Mouse (Mus musculus): Measurements from ENCODE around the gene Rrp9. TPM values are rescaled to one million over a fixed set of nuclear protein-coding genes. Genes with fewer than 3 reads are reported as not detected.
"Not testable (repeated sequence)": the region's sequence is repeated elsewhere in the genome, so short reads cannot be mapped to it uniquely, and the experiment has no call there.

The Rrp9 gene
- total RNA-seq, 2 experiments from 2014 or later = 18.9 to 50.1 TPM

- no peak for ATAC-seq (replicated peaks; ENCODE audit: poor library complexity)
These were observed 2.5 kb upstream of the Rrp9 start for GRCm38 (mm10) chr9:106473081-106473752.

GRCm38 (mm10) chr9:106473753-106474105, 2.0 kb upstream of the Rrp9 start:
- ATAC-seq (replicated peaks; ENCODE audit: poor library complexity) = no peak

- ATAC-seq (replicated peaks; ENCODE audit: poor library complexity) = peak; percentile 56
These were observed 1.3 kb upstream of the Rrp9 start for GRCm38 (mm10) chr9:106474456-106474855.

- no peak for ATAC-seq (replicated peaks; ENCODE audit: poor library complexity)
These were observed 717 bp upstream of the Rrp9 start for GRCm38 (mm10) chr9:106475046-106475445.

GRCm38 (mm10) chr9:106476002-106476923, 500 bp downstream of the Rrp9 start:
- ATAC-seq (replicated peaks; ENCODE audit: poor library complexity) = 0 out of 2 replicates have a peak, but pooled peaks have one; percentile 2

- peak; percentile 87 for ATAC-seq (replicated peaks; ENCODE audit: poor library complexity)
These were observed 1.2 kb downstream of the Rrp9 start, which contains the start of gene Parp3 for GRCm38 (mm10) chr9:106476924-106477484. Gene Parp3 (minus strand): TSS chr9:106476949.

GRCm38 (mm10) chr9:106477649-106478048, 1.9 kb downstream of the Rrp9 start:
- no peak for ATAC-seq (replicated peaks; ENCODE audit: poor library complexity)

GRCm38 (mm10) chr9:106478101-106478500, 2.3 kb downstream of the Rrp9 start:
- ATAC-seq (replicated peaks; ENCODE audit: poor library complexity) = no peak

- ATAC-seq (replicated peaks; ENCODE audit: poor library complexity) = no peak
These were observed 4.8 kb downstream of the Rrp9 start for GRCm38 (mm10) chr9:106480541-106480940.

GRCm38 (mm10) chr9:106481075-106481474, 5.3 kb downstream of the Rrp9 start:
- ATAC-seq (replicated peaks; ENCODE audit: poor library complexity) = peak; percentile 14; the same call in 1 of the 2 replicates

GRCm38 (mm10) chr9:106481676-106482075, 5.9 kb downstream of the Rrp9 start:
- no peak for ATAC-seq (replicated peaks; ENCODE audit: poor library complexity)

- ATAC-seq (replicated peaks; ENCODE audit: poor library complexity) = no peak
These were observed 6.9 kb downstream of the Rrp9 start for GRCm38 (mm10) chr9:106482578-106483115.

GRCm38 (mm10) chr9:106483136-106483535, 7.4 kb downstream of the Rrp9 start:
- no peak for ATAC-seq (replicated peaks; ENCODE audit: poor library complexity)

- no peak for ATAC-seq (replicated peaks; ENCODE audit: poor library complexity)
These were observed 7.8 kb downstream of the Rrp9 start for GRCm38 (mm10) chr9:106483606-106484005.

- no peak for ATAC-seq (replicated peaks; ENCODE audit: poor library complexity)
These were observed 9.3 kb downstream of the Rrp9 start for GRCm38 (mm10) chr9:106485076-106485475.

- ATAC-seq (replicated peaks; ENCODE audit: poor library complexity) = not testable (repeated sequence)
These were observed 11.8 kb downstream of the Rrp9 start for GRCm38 (mm10) chr9:106487602-106488001.

- ATAC-seq (replicated peaks; ENCODE audit: poor library complexity) = no peak
These were observed 23.9 kb downstream of the Rrp9 start, which contains the start of gene Iqcf1 for GRCm38 (mm10) chr9:106499667-106500066. Gene Iqcf1 (plus strand): TSS chr9:106499967.

GRCm38 (mm10) chr9:106501846-106502245, 26.1 kb downstream of the Rrp9 start:
- no peak for ATAC-seq (replicated peaks; ENCODE audit: poor library complexity)

GRCm38 (mm10) chr9:106504246-106504645, 28.5 kb downstream of the Rrp9 start:
- no peak for ATAC-seq (replicated peaks; ENCODE audit: poor library complexity)

- ATAC-seq (replicated peaks; ENCODE audit: poor library complexity) = no peak
These were observed 33.6 kb downstream of the Rrp9 start for GRCm38 (mm10) chr9:106509356-106509755.
